ENCODE assay signal across 28 mouse cellular contexts in the genomic region with DNA sequence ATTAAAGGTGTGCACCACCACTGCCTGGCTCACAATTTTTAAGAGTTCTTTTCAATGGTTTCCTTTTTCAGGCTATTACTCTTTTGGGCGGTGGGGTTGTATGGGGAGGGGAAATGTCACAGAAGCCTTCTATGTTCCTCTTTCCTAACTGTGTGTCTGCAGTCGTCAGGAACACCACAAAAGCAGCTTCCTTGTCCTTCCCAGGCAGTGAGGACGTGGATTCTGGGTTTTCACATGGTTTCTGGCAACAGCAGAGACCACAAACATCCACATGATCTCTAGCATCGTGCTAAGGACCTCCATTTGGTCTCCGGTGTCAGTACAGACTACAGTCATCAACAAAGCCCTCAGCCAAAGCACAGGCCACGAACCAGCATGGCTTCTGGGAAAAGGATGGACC. TPM values are rescaled to one million over a fixed set of nuclear protein-coding genes. Genes with fewer than 3 reads are reported as not detected.
DNase-seq lines count a peak whose midpoint lies in the region; ATAC-seq and TF ChIP-seq lines count a peak whose summit lies in the region.
"Had no signal": no experiment of that assay in that cellular context is flagged by ENCODE, and none has a peak within 500 bp of the region (broad histone marks: within the 10 kb centered on the region; RNA-seq: fewer than 3 reads in every experiment).

No protein-coding gene starts in this region.

- H3K36me3 ChIP-seq in lung, postnatal 0 days (ENCODE audit: insufficient read depth, low read length) = 0 out of 2 replicates have a peak, but pooled peaks cover 5% of the 10 kb centered on the region
- H3K36me3 ChIP-seq: forebrain, embryonic 15.5 days had no signal

- H3K4me3 ChIP-seq in lung, postnatal 0 days (ENCODE audit: low read depth, low read length) = no peak overlapping the region
- H3K4me3 ChIP-seq: embryonic facial prominence, embryonic 13.5 days; embryonic facial prominence, embryonic 15.5 days; erythroblast, embryonic 14.5 days; forebrain, embryonic 13.5 days; forebrain, embryonic 15.5 days had no signal

- intact Hi-C loops in gastrocnemius, postnatal 14 days (cut with DNase I; ENCODE audit: low total_unique reads) = no loop called here

- no peak overlapping the region for H3K9ac ChIP-seq in lung, postnatal 0 days (replicated peaks; ENCODE audit: low read depth)
- H3K9ac ChIP-seq: embryonic facial prominence, embryonic 13.5 days; embryonic facial prominence, embryonic 15.5 days; forebrain, embryonic 13.5 days; forebrain, embryonic 15.5 days; forebrain, postnatal 0 days had no signal

- DNase-seq in lung, postnatal 0 days (ENCODE audit: low spot score) = no peak
- no peak for DNase-seq in lung, postnatal 10 days
- DNase-seq in fibroblast of lung, adult 2 months (ENCODE audit: low read depth) = peak; percentile 53
- no peak for DNase-seq in layer of hippocampus, adult 9-11 months
- DNase-seq in frontal cortex, postnatal 14 days (ENCODE audit: low spot score in 2 of 2) = no peak
- DNase-seq in gastrocnemius, postnatal 14 days = no peak
- DNase-seq: adrenal gland, adult 8-10 months; adrenal gland, postnatal 14 days; adrenal gland, postnatal 36 days; B cell, adult 2 months; cerebellum, adult 11 months; cerebellum, adult 2 months; cerebellum, adult 9-10 months; cerebellum, postnatal 10 days; cerebellum, postnatal 25 days; embryo, embryonic 11 days; forebrain, postnatal 0 days had no signal

- peak; percentile 27; the same call in 1 of the 2 replicates for TF ChIP-seq EP300 in lung, postnatal 0 days (IDR thresholded peaks at IDR 0.05)

- no peaks in the 10 kb centered on the region for H3K4me1 ChIP-seq in lung, postnatal 0 days (ENCODE audit: insufficient read depth, low read depth, low read length)
- H3K4me1 ChIP-seq: embryonic facial prominence, embryonic 13.5 days; embryonic facial prominence, embryonic 15.5 days; forebrain, embryonic 13.5 days; forebrain, embryonic 15.5 days had no signal

- no peak for ATAC-seq in lung, postnatal 0 days
- peak; percentile 27 to 29; a peak in 1 of 4 replicates for ATAC-seq in hematopoietic stem cell, adult 5-6 weeks (replicated peaks in 1 of 2; ENCODE audit: insufficient read depth in 1 of 2, low FRiP score in 2 of 2, low TSS enrichment in 1 of 2, low read depth in 1 of 2, poor library complexity in 2 of 2, severe bottlenecking in 2 of 2)
- ATAC-seq: activated CD4-positive, CD25-positive, alpha-beta regulatory T cell, adult 4 months; CD4-positive, CD25-positive, alpha-beta regulatory T cell, adult 4 months; forebrain, embryonic 13.5 days; forebrain, embryonic 15.5 days; forebrain, postnatal 0 days; Patski had no signal

- no peak overlapping the region for H3K27ac ChIP-seq in lung, postnatal 0 days (ENCODE audit: low read length)
- H3K27ac ChIP-seq: embryonic facial prominence, embryonic 13.5 days; embryonic facial prominence, embryonic 15.5 days; forebrain, embryonic 13.5 days; forebrain, embryonic 15.5 days had no signal

- H3K27me3 ChIP-seq in lung, postnatal 0 days (replicated peaks; ENCODE audit: insufficient read depth, low read length) = no peaks in the 10 kb centered on the region
- H3K27me3 ChIP-seq: CH12.LX; embryonic facial prominence, embryonic 13.5 days; embryonic facial prominence, embryonic 15.5 days; forebrain, embryonic 13.5 days; forebrain, embryonic 15.5 days; Patski had no signal

- H3K9me3 ChIP-seq in lung, postnatal 0 days (ENCODE audit: low read length) = no peaks in the 10 kb centered on the region
- H3K9me3 ChIP-seq: embryonic facial prominence, embryonic 13.5 days; embryonic facial prominence, embryonic 15.5 days; forebrain, embryonic 13.5 days; forebrain, embryonic 15.5 days; G1E had no signal

- TF ChIP-seq CTCF in lung, postnatal 0 days (IDR thresholded peaks at IDR 0.05) = no peak

- no peak overlapping the region for H3K4me2 ChIP-seq in lung, postnatal 0 days (replicated peaks; ENCODE audit: low read depth, low read length)
- H3K4me2 ChIP-seq: embryonic facial prominence, embryonic 13.5 days; embryonic facial prominence, embryonic 15.5 days; forebrain, embryonic 13.5 days; forebrain, embryonic 15.5 days had no signal

- 66% methylated on average over 6 of the region's 6 CpGs for WGBS in lung, postnatal 0 days

RNA-seq across cellular contexts. Expression of a gene that starts 19.5 kb away (rescaled TPM):
- polyA plus RNA-seq in lung, postnatal 0 days (2015; fragmentation: Nextera tagmentation; extraction: Ambion mirVana) = 53.5 and 96.6 TPM in 2 replicates
- 21.4 and 21.6 TPM in 2 replicates for total RNA-seq in hematopoietic stem cell, adult 5-6 weeks (2017)
- total RNA-seq in gastrocnemius, postnatal 14 days (2021) = 1 to 10 TPM; 4.6 to 6.3 TPM

RNA-seq across cellular contexts. Expression of a gene that starts 37.3 kb away (rescaled TPM):
- 55.9 and 63.0 TPM in 2 replicates for polyA plus RNA-seq in lung, postnatal 0 days (2015; fragmentation: Nextera tagmentation; extraction: Ambion mirVana)
- 26.7 and 28.4 TPM in 2 replicates for total RNA-seq in hematopoietic stem cell, adult 5-6 weeks (2017)
- total RNA-seq in gastrocnemius, postnatal 14 days (2021) = 100 to 1,000 TPM; 163 to 164 TPM

RNA-seq across cellular contexts. Expression of a gene that starts 43.8 kb away (rescaled TPM):
- 19.4 and 20.7 TPM in 2 replicates for polyA plus RNA-seq in lung, postnatal 0 days (2015; fragmentation: Nextera tagmentation; extraction: Ambion mirVana)
- total RNA-seq in hematopoietic stem cell, adult 5-6 weeks (2017) = 11.8 and 14.3 TPM in 2 replicates
- total RNA-seq in gastrocnemius, postnatal 14 days (2021) = 10 to 100 TPM; 10.8 to 13.6 TPM

RNA-seq across cellular contexts. Expression of a gene that starts 46.1 kb away (rescaled TPM):
- polyA plus RNA-seq in lung, postnatal 0 days (2015; fragmentation: Nextera tagmentation; extraction: Ambion mirVana) = 1.00 and 1.0 TPM in 2 replicates
- total RNA-seq in hematopoietic stem cell, adult 5-6 weeks (2017) = not detected in 2 replicates
- 1 to 10 TPM; 3.3 to 6.0 TPM for total RNA-seq in gastrocnemius, postnatal 14 days (2021)
- total RNA-seq: CH12.LX had no signal
- polyA plus RNA-seq: activated CD4-positive, CD25-positive, alpha-beta regulatory T cell, adult 4 months; CD4-positive, CD25-positive, alpha-beta regulatory T cell, adult 4 months; G1E had no signal

RNA-seq across cellular contexts. Expression of a gene that starts 55.6 kb away (rescaled TPM):
- 52.6 and 55.7 TPM in 2 replicates for polyA plus RNA-seq in lung, postnatal 0 days (2015; fragmentation: Nextera tagmentation; extraction: Ambion mirVana)
- 50.8 and 51.2 TPM in 2 replicates for total RNA-seq in hematopoietic stem cell, adult 5-6 weeks (2017)
- total RNA-seq in gastrocnemius, postnatal 14 days (2021) = 10 to 100 TPM; 35.9 to 38.8 TPM
